Mouse (Mus musculus) lung, postnatal 0 days (tissue): ENCODE data around the gene Slx4ip.

Experiments used
- CTCF ChIP-seq: IDR thresholded peaks from 2 replicates; pipeline ENCODE4 v1.5.1; 2016; ENCODE audit warnings: antibody characterized with exemption, mild to moderate bottlenecking
- EP300 ChIP-seq: IDR thresholded peaks from 2 replicates; pipeline ENCODE4 v1.6.1; 2016; ENCODE audit warnings: antibody characterized with exemption, mild to moderate bottlenecking, control low read depth

GRCm38 (mm10) chr2:137101074-137101473, 210.1 kb downstream of the Slx4ip start:
- TF ChIP-seq CTCF (no peak), EP300 (no peak)
